Mouse (Mus musculus) ES-E14 (cell line): ENCODE measurements around the gene Tpr. TPM values are rescaled to one million over a fixed set of nuclear protein-coding genes. Genes with fewer than 3 reads are reported as not detected.

ENCODE experiments used
- DNase-seq: peaks from one replicate; pipeline ENCODE4 v3.0.0-alpha.2; 2013; ENCODE audit warnings: low read depth, low spot score
- H3K27ac ChIP-seq: 2 replicates; pipeline ENCODE4 v1.5.1; 2012; ENCODE audit warnings: low read depth, mild to moderate bottlenecking, low read length, moderate library complexity, mixed read lengths; ENCODE audit not compliant: poor library complexity, insufficient read depth, severe bottlenecking
- H3K36me3 ChIP-seq: 2 replicates; pipeline ENCODE4 v1.6.1; 2012; ENCODE audit warnings: mild to moderate bottlenecking, low read length, moderate library complexity, mixed read lengths; ENCODE audit not compliant: control insufficient read depth, poor library complexity, insufficient read depth, severe bottlenecking
- H3K4me1 ChIP-seq, 2 experiments: fragments of 150-350 bp in 1 of 2; sonication (generic) in 1 of 2; 2 replicates each; pipeline ENCODE4 v1.6.1; 2012; ENCODE audit warnings: low read length in 2 of 2, mild to moderate bottlenecking in 1 of 2, mixed read lengths in 1 of 2; ENCODE audit not compliant: control insufficient read depth in 2 of 2, insufficient read depth in 2 of 2, poor library complexity in 1 of 2
- H3K4me3 ChIP-seq, 2 experiments: fragments of 150-350 bp in 1 of 2; sonication (generic) in 1 of 2; 2 replicates each; pipeline ENCODE4 v1.5.1; 2012; ENCODE audit warnings: low read length in 2 of 2, low read depth in 1 of 2, mild to moderate bottlenecking in 1 of 2, mixed read lengths in 1 of 2; ENCODE audit not compliant: insufficient read depth in 1 of 2, poor library complexity in 1 of 2, severe bottlenecking in 1 of 2
- H3K9ac ChIP-seq: 2 replicates; pipeline ENCODE4 v1.6.1; 2012; ENCODE audit warnings: low read depth, mild to moderate bottlenecking, low read length, mixed read lengths; ENCODE audit not compliant: poor library complexity, insufficient read depth, severe bottlenecking
- H3K9me3 ChIP-seq: fragments of 150-350 bp; sonication (generic); 2 replicates; pipeline ENCODE4 v1.6.1; 2012; ENCODE audit warnings: low read depth, mild to moderate bottlenecking, low read length; ENCODE audit not compliant: control insufficient read depth, insufficient read depth
- CHD2 ChIP-seq: IDR thresholded peaks from 2 replicates; pipeline ENCODE4 v1.6.1; 2014; ENCODE audit warnings: mild to moderate bottlenecking, low read depth, low read length, inconsistent platforms
- HCFC1 ChIP-seq: IDR thresholded peaks from 2 replicates; pipeline ENCODE4 v1.6.1; 2012; ENCODE audit warnings: low read length, inconsistent platforms, borderline replicate concordance; ENCODE audit not compliant: insufficient read depth
- MAFK ChIP-seq: IDR thresholded peaks from 2 replicates; pipeline ENCODE4 v1.6.1; 2014; ENCODE audit warnings: mild to moderate bottlenecking, low read depth, low read length, inconsistent platforms; ENCODE audit not compliant: insufficient read depth
- ZC3H11A ChIP-seq: IDR thresholded peaks from 2 replicates; pipeline ENCODE4 v1.6.1; 2012; ENCODE audit warnings: low read depth, mild to moderate bottlenecking, inconsistent platforms, low read length, borderline replicate concordance
- ZNF384 ChIP-seq: IDR thresholded peaks from 2 replicates; pipeline ENCODE4 v1.6.1; 2012; ENCODE audit warnings: low read depth, low read length, inconsistent platforms
- in situ Hi-C, 2 experiments: fragments of 600-800 bp; cut with MboI; formaldehyde crosslinking; loops; one replicate each; pipeline ENCODE4 v1.15.1; 2025; ENCODE audit warnings: low sequenced_read_pairs in 2 of 2, inconsistent platforms in 1 of 2; ENCODE audit not compliant: unreplicated experiment in 2 of 2
- total RNA-seq: library from RNA; depleted of rRNA; stranded (reverse); fragments of 300-350 nt; gene quantifications from 2 replicates; pipeline ENCODE4 v1.2.3, GENCODE M21; 2012; rRNA removed

The Tpr gene
- total RNA-seq: 227 and 271 TPM in 2 replicates

DNA sequence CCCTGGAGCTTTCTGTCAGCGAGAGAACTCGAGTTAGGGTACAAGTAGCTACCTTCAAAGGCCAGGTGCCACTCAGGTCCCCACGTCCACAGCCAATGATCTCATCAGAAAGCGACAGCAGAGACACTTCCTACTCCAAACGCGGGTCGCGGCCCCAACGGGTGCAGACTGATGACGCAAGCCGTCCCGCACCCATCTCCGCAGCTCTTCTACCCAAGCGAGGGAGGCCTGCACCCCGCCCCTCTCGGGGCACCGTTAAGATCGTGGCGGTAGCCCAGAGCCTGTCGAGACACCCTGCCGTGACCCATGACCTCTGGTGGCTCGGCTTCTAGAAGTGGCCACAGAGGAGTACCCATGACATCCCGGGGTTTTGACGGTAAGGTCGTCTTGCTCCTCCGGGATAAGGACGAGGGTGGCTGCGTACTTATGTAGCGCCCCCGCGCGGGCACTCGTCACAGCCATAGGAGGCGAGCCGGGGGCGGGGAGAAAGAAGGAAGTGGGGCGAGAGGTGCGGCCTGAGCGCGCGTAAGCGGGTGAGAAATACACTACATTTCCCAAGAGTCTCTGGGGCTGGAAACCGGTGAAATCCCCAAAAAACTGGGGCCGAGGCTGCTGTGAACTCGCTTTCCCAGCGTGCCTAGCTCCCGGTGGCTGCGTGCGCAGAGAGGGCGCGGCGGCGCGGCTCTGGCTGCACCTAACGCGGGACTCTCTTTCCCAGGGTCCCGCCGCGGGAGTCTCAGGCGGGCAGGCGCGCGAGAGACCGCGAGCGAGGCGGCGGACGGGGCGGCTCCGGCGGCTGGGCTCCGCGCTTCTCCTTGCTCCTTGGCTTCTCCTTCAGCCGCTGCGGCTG, at the start of gene Tpr, which contains the start of gene Odr4:
Tpr (plus strand) TSS at position 201 of the 850 bp plus-strand sequence.
Odr4 (minus strand) TSS at position 443 of the 850 bp plus-strand sequence.
- Histone ChIP-seq H3K9me3 (no peaks in the 10 kb centered on the region), H3K4me3 (peak within 1 kb of the TSS; percentile 96 to 99), H3K27ac (peak within 1 kb of the TSS; percentile 88), H3K9ac (peak within 1 kb of the TSS; percentile 100), H3K36me3 (peaks cover 8% of the 10 kb centered on the region), H3K4me1 (peaks cover 0 to 3% of the 10 kb centered on the region in 2 experiments; a peak in 1 of 4 replicates)
- in situ Hi-C loops: no loop called here
- TF ChIP-seq ZNF384 (no peak), CHD2 (peak; percentile 89), MAFK (no peak), HCFC1 (peak; percentile 97)
- peak; percentile 98 for DNase-seq

- Histone ChIP-seq H3K9ac (no peak overlapping the region), H3K27ac (no peak overlapping the region), H3K36me3 (peaks cover 6% of the 10 kb centered on the region), H3K4me1 (no peaks in the 10 kb centered on the region), H3K9me3 (peaks cover 1% of the 10 kb centered on the region; the same call in 1 of the 2 replicates), H3K4me3 (no peak overlapping the region)
- TF ChIP-seq ZC3H11A (no peak), HCFC1 (no peak), CHD2 (no peak), MAFK (no peak), ZNF384 (no peak)
- no peak for DNase-seq
- in situ Hi-C loops: no loop called here
Measured at GRCm38 (mm10) chr1:150360864-150361263, 31.8 kb upstream of the Tpr start.

GRCm38 (mm10) chr1:150372895-150373294, 19.7 kb upstream of the Tpr start:
- no peak overlapping the region for H3K27ac ChIP-seq
- H3K9ac ChIP-seq: no peak overlapping the region
- H3K4me1 ChIP-seq: no peaks in the 10 kb centered on the region
- in situ Hi-C loops: no loop called here
- no peak overlapping the region for H3K4me3 ChIP-seq
- peaks cover 2% of the 10 kb centered on the region for H3K36me3 ChIP-seq
- no peak for DNase-seq
- no peak for TF ChIP-seq ZNF384
- no peaks in the 10 kb centered on the region for H3K9me3 ChIP-seq

DNA sequence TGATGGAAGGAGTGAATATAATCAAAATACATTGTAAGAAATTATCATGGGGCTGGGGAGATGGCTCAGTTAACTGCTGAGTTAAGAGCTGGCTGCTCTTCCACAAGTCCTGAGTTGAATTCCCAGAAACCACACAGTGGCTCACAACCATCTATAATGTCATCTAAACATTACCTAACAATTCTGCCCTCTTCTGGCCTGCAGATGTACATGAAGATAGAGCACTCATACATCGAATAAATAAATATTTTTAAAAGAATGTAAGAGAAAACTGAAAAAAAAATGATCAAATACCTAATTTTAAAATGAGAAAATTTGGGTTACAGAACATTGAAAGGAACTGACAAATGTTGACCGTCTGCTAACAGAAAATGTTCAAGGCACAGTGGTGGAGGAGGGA, 18.4 kb upstream of the Tpr start:
- no peak for TF ChIP-seq CHD2
- TF ChIP-seq ZC3H11A: no peak
- Histone ChIP-seq H3K9ac (no peak overlapping the region), H3K27ac (no peak overlapping the region), H3K4me3 (no peak overlapping the region), H3K4me1 (no peaks in the 10 kb centered on the region), H3K9me3 (no peaks in the 10 kb centered on the region), H3K36me3 (peaks cover 2% of the 10 kb centered on the region)
- in situ Hi-C loops: no loop called here
- DNase-seq: no peak

- DNase-seq: no peak
- no peaks in the 10 kb centered on the region for H3K4me1 ChIP-seq
- in situ Hi-C loops: no loop called here
- TF ChIP-seq HCFC1: no peak
- TF ChIP-seq ZC3H11A: no peak
- no peak for TF ChIP-seq CHD2
- TF ChIP-seq ZNF384: no peak
- no peak for TF ChIP-seq MAFK
- peaks cover 3% of the 10 kb centered on the region; the same call in 1 of the 2 replicates for H3K36me3 ChIP-seq
- H3K27ac ChIP-seq: no peak overlapping the region
- H3K9me3 ChIP-seq: no peaks in the 10 kb centered on the region
- H3K9ac ChIP-seq: no peak overlapping the region
- no peak overlapping the region for H3K4me3 ChIP-seq
Measured at GRCm38 (mm10) chr1:150384138-150384537, 8.5 kb upstream of the Tpr start.
